Mouse (Mus musculus): ENCODE results near the gene Dph1. TPM values are rescaled to one million over a fixed set of nuclear protein-coding genes. Genes with fewer than 3 reads are reported as not detected.
"Not testable (repeated sequence)": the region's sequence is repeated elsewhere in the genome, so short reads cannot be mapped to it uniquely, and the experiment has no call there.

Gene Dph1
- polyA plus RNA-seq, 1 experiment from 2014 or later: 10.9 TPM

DNA sequence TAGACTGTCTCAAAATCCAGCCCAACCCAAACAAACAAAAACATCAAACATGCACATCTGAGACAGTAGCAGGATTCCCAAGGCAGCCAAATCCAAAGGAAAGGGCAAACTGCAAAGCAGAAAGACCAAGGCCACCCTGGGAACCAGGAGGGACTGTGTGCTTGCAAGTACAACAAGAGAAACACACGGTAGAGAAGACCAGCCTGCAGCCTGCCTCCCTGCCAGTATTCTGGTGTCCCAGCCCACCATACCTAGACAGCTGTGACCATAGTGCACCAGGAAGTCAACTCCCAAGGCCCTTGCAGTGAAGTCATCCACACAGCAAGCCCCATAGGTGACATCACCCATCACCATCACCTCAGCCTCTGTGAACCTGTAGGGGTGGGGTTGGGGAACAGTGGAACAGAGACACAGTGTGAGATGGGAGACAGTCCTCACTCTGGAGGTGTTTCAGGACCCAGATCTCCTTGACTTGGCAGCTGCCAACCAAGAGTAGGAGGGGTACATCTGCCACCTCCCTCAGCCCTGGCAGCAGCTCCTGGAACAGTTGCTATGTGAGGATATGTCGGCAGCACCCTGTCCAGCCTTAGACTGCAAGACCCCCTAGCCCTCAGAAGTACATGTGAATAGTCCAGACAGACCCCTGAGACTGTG is 7.0 kb downstream of the Dph1 start:
- ATAC-seq: no peak
- no peak for DNase-seq

DNA sequence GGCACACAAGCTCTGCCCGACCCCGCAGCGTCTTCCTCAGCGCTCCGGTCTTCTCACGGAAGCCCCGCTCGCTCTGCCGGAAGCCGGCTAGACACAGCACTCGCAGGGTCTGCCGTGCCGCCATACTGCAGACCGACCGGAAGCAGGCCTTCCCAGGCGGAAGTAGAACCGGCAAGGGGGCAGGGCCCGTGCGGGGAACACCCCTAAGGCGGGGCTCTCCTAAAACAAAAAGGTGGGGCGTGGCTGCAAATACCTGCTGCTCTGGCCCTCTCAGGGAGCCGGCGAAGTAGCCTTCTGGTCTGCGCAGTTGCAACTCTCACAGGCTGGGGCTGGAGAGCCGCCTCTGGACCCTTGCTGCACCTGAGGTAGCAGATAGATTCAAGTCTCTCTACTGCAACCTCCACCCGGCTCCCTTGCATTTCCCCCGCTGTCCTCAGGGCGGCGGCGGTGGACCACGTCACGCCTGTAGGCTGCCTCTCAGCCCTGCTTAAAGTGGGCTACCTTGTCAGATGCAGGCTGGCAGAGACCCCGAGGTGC is 12.3 kb downstream of the Dph1 start, which contains the start of gene Ovca2:
Gene Ovca2, minus strand, starts transcription at position 164 of the 537 bp plus-strand sequence.
- H3K36me3 ChIP-seq (replicated peaks; ENCODE audit: insufficient read depth, low read length): peaks cover 13% of the 10 kb centered on the region
- peak within 1 kb of the TSS; percentile 82 for H3K9ac ChIP-seq (replicated peaks)
- WGBS (ENCODE audit: insufficient replicate concordance): under 1% methylated on average over 33 of the region's 33 CpGs
- H3K9me3 ChIP-seq (ENCODE audit: low read length): no peaks in the 10 kb centered on the region
- H3K4me2 ChIP-seq (ENCODE audit: low read depth, low read length): peak within 1 kb of the TSS; percentile 94
- peaks cover 7% of the 10 kb centered on the region for H3K27me3 ChIP-seq (ENCODE audit: insufficient read depth, low read length)
- TF ChIP-seq EP300 (IDR thresholded peaks at IDR 0.05; ENCODE audit: low read depth): no peak
- peak; percentile 94 for TF ChIP-seq CTCF (IDR thresholded peaks at IDR 0.05; ENCODE audit: low read depth)
- H3K4me1 ChIP-seq (ENCODE audit: insufficient read depth): peaks cover 16% of the 10 kb centered on the region
- DNase-seq: peak; percentile 92
- ATAC-seq: peak; percentile 98
- H3K4me3 ChIP-seq (ENCODE audit: low read depth, low read length): peak within 1 kb of the TSS; percentile 71
- H3K27ac ChIP-seq (ENCODE audit: low read depth): peak within 1 kb of the TSS; percentile 63

More for the DNA sequence above, 7.0 kb downstream of the Dph1 start:
- no peaks in the 10 kb centered on the region for H3K27me3 ChIP-seq (ENCODE audit: insufficient read depth, low read length)
- 66% methylated on average over 2 of the region's 2 CpGs for WGBS (ENCODE audit: insufficient replicate concordance)
- H3K4me1 ChIP-seq (ENCODE audit: insufficient read depth): peaks cover 4% of the 10 kb centered on the region; the same call in 1 of the 2 replicates
- H3K4me2 ChIP-seq (ENCODE audit: low read depth, low read length): no peak overlapping the region
- no peak overlapping the region for H3K4me3 ChIP-seq (ENCODE audit: low read depth, low read length)
- H3K9me3 ChIP-seq (ENCODE audit: low read length): no peaks in the 10 kb centered on the region
- TF ChIP-seq EP300 (IDR thresholded peaks at IDR 0.05; ENCODE audit: low read depth) (no peak), CTCF (IDR thresholded peaks at IDR 0.05; ENCODE audit: low read depth) (no peak)
- H3K36me3 ChIP-seq (replicated peaks; ENCODE audit: insufficient read depth, low read length): peaks cover 16% of the 10 kb centered on the region
- no peak overlapping the region for H3K9ac ChIP-seq (replicated peaks)
- H3K27ac ChIP-seq (ENCODE audit: low read depth): no peak overlapping the region

DNA sequence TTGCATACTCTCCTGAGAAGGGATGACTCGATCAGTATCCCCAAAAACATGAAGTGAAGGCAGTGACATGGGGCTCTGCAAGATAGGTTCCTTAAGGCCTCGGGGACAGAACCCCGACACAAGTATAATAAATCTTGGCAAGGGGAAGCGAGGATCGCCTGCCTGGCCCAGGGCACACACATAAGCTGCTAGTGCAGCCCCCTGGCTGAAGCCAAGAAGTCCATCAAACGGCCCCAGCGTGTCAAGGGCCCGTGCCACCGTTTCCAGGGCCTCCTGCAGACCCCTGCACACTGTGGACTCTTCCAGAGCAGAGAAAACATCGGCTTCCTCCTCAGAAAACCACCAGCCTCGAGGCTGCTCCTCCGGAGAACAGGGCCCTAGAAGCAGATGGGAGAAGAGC is 13.0 kb downstream of the Dph1 start:
- peaks cover 15% of the 10 kb centered on the region for H3K27me3 ChIP-seq (ENCODE audit: insufficient read depth, low read length)
- peak overlapping the region; percentile 94 for H3K4me2 ChIP-seq (ENCODE audit: low read depth, low read length)
- TF ChIP-seq EP300 (IDR thresholded peaks at IDR 0.05; ENCODE audit: low read depth) (no peak), CTCF (IDR thresholded peaks at IDR 0.05; ENCODE audit: low read depth) (no peak)
- DNase-seq (no peak), ATAC-seq (no peak)
- peak overlapping the region; percentile 82 for H3K9ac ChIP-seq (replicated peaks)
- H3K27ac ChIP-seq (ENCODE audit: low read depth): peak overlapping the region; percentile 63
- H3K4me1 ChIP-seq (ENCODE audit: insufficient read depth): peaks cover 23% of the 10 kb centered on the region
- no peaks in the 10 kb centered on the region for H3K9me3 ChIP-seq (ENCODE audit: low read length)
- peak overlapping the region; percentile 71 for H3K4me3 ChIP-seq (ENCODE audit: low read depth, low read length)
- WGBS (ENCODE audit: insufficient replicate concordance): 42% methylated on average over 12 of the region's 12 CpGs
- H3K36me3 ChIP-seq (replicated peaks; ENCODE audit: insufficient read depth, low read length): peaks cover 12% of the 10 kb centered on the region

GRCm38 (mm10) chr11:75174574-75174973 is 16.5 kb downstream of the Dph1 start:
- not testable (repeated sequence) for H3K4me2 ChIP-seq (ENCODE audit: low read depth, low read length); H3K4me3 ChIP-seq (ENCODE audit: low read depth, low read length); H3K9me3 ChIP-seq (ENCODE audit: low read length); H3K27ac ChIP-seq (ENCODE audit: low read depth); H3K36me3 ChIP-seq (replicated peaks; ENCODE audit: insufficient read depth, low read length); DNase-seq; ATAC-seq; H3K9ac ChIP-seq (replicated peaks)
- Histone ChIP-seq H3K4me1 (ENCODE audit: insufficient read depth) (peaks cover 44% of the 10 kb centered on the region), H3K27me3 (ENCODE audit: insufficient read depth, low read length) (peaks cover 49% of the 10 kb centered on the region)
- WGBS (ENCODE audit: insufficient replicate concordance): 63% methylated on average over 6 of the region's 6 CpGs

- DNase-seq (no peak), ATAC-seq (no peak)
- Histone ChIP-seq H3K4me3 (ENCODE audit: low read depth, low read length) (peak overlapping the region; percentile 62), H3K27ac (ENCODE audit: low read depth) (no peak overlapping the region), H3K9ac (replicated peaks) (no peak overlapping the region), H3K9me3 (ENCODE audit: low read length) (no peaks in the 10 kb centered on the region), H3K27me3 (ENCODE audit: insufficient read depth, low read length) (peaks cover 57% of the 10 kb centered on the region), H3K4me1 (ENCODE audit: insufficient read depth) (peaks cover 44% of the 10 kb centered on the region), H3K4me2 (ENCODE audit: low read depth, low read length) (peak overlapping the region; percentile 75), H3K36me3 (replicated peaks; ENCODE audit: insufficient read depth, low read length) (no peaks in the 10 kb centered on the region)
- 2% methylated on average over 15 of the region's 15 CpGs for WGBS (ENCODE audit: insufficient replicate concordance)
- no peak for TF ChIP-seq EP300 (IDR thresholded peaks at IDR 0.05; ENCODE audit: low read depth)
- no peak for TF ChIP-seq CTCF (IDR thresholded peaks at IDR 0.05; ENCODE audit: low read depth)
Measured at GRCm38 (mm10) chr11:75173799-75174165, 17.3 kb downstream of the Dph1 start.

GRCm38 (mm10) chr11:75173095-75173798 is 17.8 kb downstream of the Dph1 start:
- H3K9ac ChIP-seq (replicated peaks): 0 out of 2 replicates have a peak overlapping the region, but pooled peaks have one; percentile 43

More at GRCm38 (mm10) chr11:75173095-75173798, 17.8 kb downstream of the Dph1 start:
- no peaks in the 10 kb centered on the region for H3K36me3 ChIP-seq (replicated peaks; ENCODE audit: insufficient read depth, low read length)
- peaks cover 62% of the 10 kb centered on the region for H3K27me3 ChIP-seq (ENCODE audit: insufficient read depth, low read length)
- WGBS (ENCODE audit: insufficient replicate concordance): under 1% methylated on average over 68 of the region's 71 CpGs
- H3K4me3 ChIP-seq (ENCODE audit: low read depth, low read length): peak overlapping the region; percentile 62
- H3K4me2 ChIP-seq (ENCODE audit: low read depth, low read length): peak overlapping the region; percentile 75
- DNase-seq (peak; percentile 89), ATAC-seq (peak; percentile 75)
- H3K4me1 ChIP-seq (ENCODE audit: insufficient read depth): peaks cover 47% of the 10 kb centered on the region
- no peaks in the 10 kb centered on the region for H3K9me3 ChIP-seq (ENCODE audit: low read length)
- no peak overlapping the region for H3K27ac ChIP-seq (ENCODE audit: low read depth)
- TF ChIP-seq CTCF (IDR thresholded peaks at IDR 0.05; ENCODE audit: low read depth) (no peak), EP300 (IDR thresholded peaks at IDR 0.05; ENCODE audit: low read depth) (no peak)
